Mouse (Mus musculus) forebrain, embryonic 10.5 days (tissue): ENCODE results near the gene Tff3. TPM values are rescaled to one million over a fixed set of nuclear protein-coding genes. Genes with fewer than 3 reads are reported as not detected.
A peak's percentile ranks its signal among the peaks of the same experiment; 100 is the strongest.

Source experiments
- DNase-seq: peaks from one replicate; pipeline ENCODE4 v3.0.0-alpha.2; 2017; ENCODE audit warnings: low spot score; ENCODE audit errors: extremely low spot score
- H3K27ac ChIP-seq: fragments of 300-500 bp; sonication (generic); 2 replicates; pipeline ENCODE4 v1.5.1; 2016; ENCODE audit warnings: mild to moderate bottlenecking
- H3K27me3 ChIP-seq: fragments of 300-500 bp; sonication (generic); 2 replicates; pipeline ENCODE4 v1.6.1; 2016; ENCODE audit warnings: mild to moderate bottlenecking; ENCODE audit not compliant: poor library complexity, severe bottlenecking
- H3K36me3 ChIP-seq: fragments of 300-500 bp; sonication (generic); replicated peaks from 2 replicates; pipeline ENCODE4 v1.6.1; 2016; ENCODE audit warnings: mild to moderate bottlenecking, moderate library complexity
- H3K4me1 ChIP-seq: fragments of 300-500 bp; sonication (generic); 2 replicates; pipeline ENCODE4 v1.6.1; 2016
- H3K4me3 ChIP-seq: fragments of 300-500 bp; sonication (generic); 2 replicates; pipeline ENCODE4 v1.5.1; 2016; ENCODE audit warnings: mild to moderate bottlenecking, moderate library complexity
- H3K9me3 ChIP-seq: fragments of 300-500 bp; sonication (generic); 2 replicates; pipeline ENCODE4 v1.6.1; 2016; ENCODE audit warnings: mild to moderate bottlenecking, moderate library complexity
- WGBS: fragments of 180-500 bp; shearing (Covaris S2); methylation state at CpG from one replicate; pipeline ENCODE4 v1.1.7; 2016; 5-methylcytosine and 5-hydroxymethylcytosine counted together
- polyA plus RNA-seq: library from polyadenylated mRNA; unstranded; fragments of >200 nt; fragmentation: Nextera tagmentation; extraction: Ambion mirVana; gene quantifications from 2 replicates; pipeline ENCODE4 v1.2.1, GENCODE M21; 2016

Gene Tff3
- polyA plus RNA-seq, 1 experiment from 2014 or later, result 0.64 TPM

DNA sequence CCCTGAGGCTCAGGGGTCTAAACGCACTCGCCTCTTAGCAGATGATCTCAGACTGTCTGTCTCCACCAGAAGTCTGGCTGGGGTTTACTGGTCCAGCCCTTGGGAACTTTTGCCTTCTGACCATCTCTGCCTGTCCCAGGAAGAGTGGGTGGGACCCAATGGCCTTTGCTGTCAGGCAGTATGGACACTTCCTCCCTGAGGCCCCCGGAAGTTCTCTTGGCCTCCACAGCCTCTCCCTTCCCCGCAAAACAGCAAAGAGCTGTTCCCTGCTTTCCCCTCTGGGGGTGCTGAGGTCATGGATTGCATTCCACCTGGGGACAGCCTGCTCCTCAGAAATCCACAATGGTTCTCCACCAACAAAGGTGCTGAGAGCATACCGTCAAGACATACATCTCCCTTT is 40.7 kb downstream of the Tff3 start:
- Histone ChIP-seq H3K27ac (peak overlapping the region; percentile 76), H3K9me3 (no peaks in the 10 kb centered on the region), H3K4me3 (no peak overlapping the region), H3K36me3 (peaks cover 7% of the 10 kb centered on the region), H3K27me3 (no peaks in the 10 kb centered on the region), H3K4me1 (peaks cover 39% of the 10 kb centered on the region)
- no peak for DNase-seq
- WGBS, result 45% methylated on average over 5 of the region's 5 CpGs

DNA sequence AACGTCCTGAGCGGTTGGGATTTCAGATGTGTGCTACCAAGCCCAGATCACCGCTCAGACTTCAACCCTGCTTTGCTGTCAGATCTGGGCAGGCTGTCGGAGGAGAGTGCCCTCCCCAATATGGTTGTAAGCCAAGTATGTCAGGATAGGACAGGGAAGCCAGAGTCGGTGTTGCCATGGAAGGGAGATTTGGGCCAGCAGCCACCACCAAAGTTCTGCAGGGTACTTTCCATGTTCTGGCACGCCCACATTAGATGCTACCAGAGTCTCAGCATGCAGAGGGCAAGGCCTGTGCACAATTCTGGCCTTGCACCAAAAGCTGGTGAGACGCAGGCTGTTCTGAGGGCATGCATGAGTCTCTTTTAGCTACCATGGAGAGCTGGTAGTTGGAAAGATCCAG is 43.2 kb downstream of the Tff3 start:
- no peaks in the 10 kb centered on the region for H3K27me3 ChIP-seq
- no peaks in the 10 kb centered on the region for H3K36me3 ChIP-seq
- no peak for DNase-seq
- peaks cover 36% of the 10 kb centered on the region for H3K4me1 ChIP-seq
- H3K27ac ChIP-seq, result no peak overlapping the region
- H3K4me3 ChIP-seq, result no peak overlapping the region
- WGBS, result 94% methylated on average over 7 of the region's 7 CpGs
- no peaks in the 10 kb centered on the region for H3K9me3 ChIP-seq

DNA sequence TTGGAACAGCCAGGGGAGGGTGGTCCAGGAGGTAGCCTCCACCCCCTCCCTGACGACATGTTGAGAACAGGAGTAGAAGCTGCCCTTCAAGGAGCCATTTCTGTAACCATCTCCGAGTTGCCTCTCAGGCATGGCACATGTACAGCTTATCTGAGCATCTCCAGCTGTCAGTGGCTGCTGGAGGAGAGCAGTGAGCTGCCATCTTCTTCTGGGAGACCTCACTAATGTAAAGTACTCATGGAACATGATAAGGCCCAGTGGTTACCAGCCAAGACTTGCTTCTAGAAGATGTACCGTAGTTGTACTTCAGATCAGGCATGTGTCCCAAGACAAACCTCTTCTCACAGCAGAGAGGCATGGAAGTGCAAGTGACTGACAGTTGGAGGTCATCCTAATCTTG is 43.9 kb downstream of the Tff3 start:
- Histone ChIP-seq H3K27ac (no peak overlapping the region), H3K36me3 (no peaks in the 10 kb centered on the region), H3K9me3 (no peaks in the 10 kb centered on the region), H3K27me3 (no peaks in the 10 kb centered on the region), H3K4me3 (no peak overlapping the region), H3K4me1 (peaks cover 36% of the 10 kb centered on the region)
- 91% methylated on average over 3 of the region's 3 CpGs for WGBS
- no peak for DNase-seq

DNA sequence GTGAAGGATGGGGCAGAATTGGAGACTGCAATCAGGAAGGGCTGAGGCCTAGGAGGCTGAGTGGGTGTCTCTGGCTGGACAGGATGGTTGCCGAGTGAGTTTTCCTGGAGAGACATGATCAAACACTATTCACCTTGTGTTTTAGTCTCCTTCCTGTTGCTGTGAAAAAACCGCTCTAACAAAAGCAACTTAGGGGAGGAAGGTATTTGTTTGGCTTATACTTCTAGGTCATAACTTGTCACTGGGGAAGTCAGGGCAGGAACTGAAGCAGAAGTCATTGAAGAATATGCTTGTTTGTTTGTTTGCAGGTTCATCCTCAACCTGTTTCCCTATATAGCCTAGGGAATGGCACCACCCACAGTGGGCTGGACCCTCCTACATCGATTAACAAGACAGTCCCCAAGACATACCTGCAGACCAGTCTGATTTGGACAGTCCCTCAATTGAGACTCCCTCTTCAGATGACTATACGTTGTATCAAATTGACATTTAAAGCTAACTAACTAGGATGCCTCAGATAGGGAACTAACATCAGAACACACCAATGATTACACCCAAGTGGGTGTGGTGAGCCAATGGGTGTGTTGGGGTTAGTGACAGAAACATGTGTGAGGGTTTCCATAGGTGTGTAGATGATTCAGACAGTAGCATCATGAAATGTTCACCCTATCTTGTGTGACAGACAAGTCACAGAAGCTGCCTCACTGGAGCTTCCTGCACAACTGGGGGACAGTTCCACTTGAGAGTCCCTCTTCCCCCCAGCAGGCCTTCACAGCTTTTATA is 47.0 kb downstream of the Tff3 start:
- no peaks in the 10 kb centered on the region for H3K27me3 ChIP-seq
- WGBS, result 95% methylated on average over 4 of the region's 4 CpGs
- no peak for DNase-seq
- H3K4me1 ChIP-seq, result peaks cover 37% of the 10 kb centered on the region
- no peak overlapping the region for H3K4me3 ChIP-seq
- H3K9me3 ChIP-seq, result no peaks in the 10 kb centered on the region
- no peaks in the 10 kb centered on the region for H3K36me3 ChIP-seq
- no peak overlapping the region for H3K27ac ChIP-seq

DNA sequence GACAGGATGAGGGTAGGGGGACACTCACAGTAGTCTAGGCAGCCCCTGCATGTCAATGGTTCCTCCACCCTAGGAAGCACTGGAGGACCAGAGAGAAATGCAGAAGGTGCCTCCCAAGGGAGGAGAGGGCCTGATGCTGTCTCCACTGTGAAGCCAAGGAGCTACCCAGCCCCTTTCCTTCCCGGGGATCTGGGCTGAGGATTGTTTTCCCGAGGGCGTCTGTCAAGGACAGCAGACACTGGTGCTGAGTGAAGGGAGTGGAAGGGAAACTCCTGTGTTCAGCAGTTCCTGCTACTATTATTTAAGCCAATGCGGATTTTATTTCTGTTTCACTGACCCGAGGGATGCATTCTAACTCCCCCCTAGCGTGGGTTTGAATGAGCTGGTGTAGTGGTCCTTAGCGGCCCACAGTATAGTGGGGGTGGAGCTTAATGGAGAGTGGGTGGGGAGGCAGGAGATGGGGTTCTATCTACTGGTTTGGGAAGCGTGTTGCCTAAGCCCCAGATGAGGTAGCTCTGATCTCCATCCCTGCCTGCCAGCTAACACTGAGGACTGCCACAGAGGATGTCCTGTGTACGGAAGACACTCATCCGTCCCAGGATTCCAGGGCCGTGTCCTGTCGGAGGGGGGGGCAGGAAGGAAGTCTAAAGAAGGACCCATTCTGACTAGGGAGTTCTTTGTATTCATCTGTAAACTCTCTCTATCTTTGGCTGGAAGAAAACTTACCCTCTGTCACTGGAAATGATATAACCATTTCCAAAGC is 50.2 kb downstream of the Tff3 start:
- WGBS, result 68% methylated on average over 12 of the region's 12 CpGs

DNA sequence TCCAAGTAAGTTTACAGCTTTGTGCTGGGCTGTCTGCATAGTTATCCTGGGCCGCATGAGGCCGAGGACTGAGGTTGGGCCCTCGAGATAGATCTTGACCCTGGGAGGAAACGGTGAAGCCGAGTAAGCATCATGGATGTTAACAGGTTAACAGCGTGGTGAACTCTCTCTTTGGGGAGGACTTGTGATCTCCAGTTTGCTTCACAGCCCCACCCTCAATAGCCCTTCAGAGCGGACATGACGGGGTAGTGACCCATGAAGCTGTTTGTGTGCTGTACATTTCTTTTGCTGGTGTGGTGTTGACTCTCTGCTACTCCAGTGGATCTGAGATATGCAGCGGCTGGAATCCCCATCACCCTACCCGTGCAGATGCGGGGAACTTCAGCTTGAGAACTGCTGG is 50.9 kb downstream of the Tff3 start:
- 88% methylated on average over 11 of the region's 11 CpGs for WGBS
- Histone ChIP-seq H3K9me3 (no peaks in the 10 kb centered on the region), H3K27ac (peak overlapping the region; percentile 65), H3K4me3 (no peak overlapping the region), H3K27me3 (0 out of 2 replicates have a peak, but pooled peaks cover 6% of the 10 kb centered on the region), H3K36me3 (no peaks in the 10 kb centered on the region), H3K4me1 (peaks cover 63% of the 10 kb centered on the region)
- DNase-seq, result no peak

More for the DNA sequence above, 50.2 kb downstream of the Tff3 start:
- H3K4me3 ChIP-seq, result no peak overlapping the region
- DNase-seq, result no peak
- no peaks in the 10 kb centered on the region for H3K36me3 ChIP-seq
- H3K4me1 ChIP-seq, result peaks cover 56% of the 10 kb centered on the region
- H3K27me3 ChIP-seq, result 0 out of 2 replicates have a peak, but pooled peaks cover 4% of the 10 kb centered on the region
- no peaks in the 10 kb centered on the region for H3K9me3 ChIP-seq
- H3K27ac ChIP-seq, result peak overlapping the region; percentile 74; the same call in 1 of the 2 replicates

DNA sequence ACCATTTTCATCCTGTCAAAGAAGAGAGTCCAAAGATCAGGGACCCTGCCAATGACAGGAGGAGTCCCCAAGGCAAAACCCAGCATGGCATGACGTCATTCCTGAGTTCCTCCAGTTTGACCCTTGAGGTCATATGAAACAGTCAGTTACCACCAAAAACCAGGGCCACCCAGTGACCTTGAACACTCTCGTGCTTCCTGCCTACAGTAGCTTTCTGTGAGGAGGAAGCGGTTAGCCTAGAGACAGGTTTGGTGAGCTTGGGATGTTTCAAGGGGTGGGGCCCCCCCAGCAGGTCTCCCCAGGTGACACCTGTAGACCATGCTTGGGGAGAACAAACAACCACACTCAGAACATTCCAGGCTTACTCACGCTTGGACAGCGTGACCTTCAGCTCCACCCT is 51.9 kb downstream of the Tff3 start:
- Histone ChIP-seq H3K36me3 (no peaks in the 10 kb centered on the region), H3K9me3 (no peaks in the 10 kb centered on the region), H3K4me1 (peaks cover 73% of the 10 kb centered on the region), H3K27me3 (0 out of 2 replicates have a peak, but pooled peaks cover 6% of the 10 kb centered on the region), H3K27ac (no peak overlapping the region), H3K4me3 (no peak overlapping the region)
- 79% methylated on average over 5 of the region's 5 CpGs for WGBS
- no peak for DNase-seq

DNA sequence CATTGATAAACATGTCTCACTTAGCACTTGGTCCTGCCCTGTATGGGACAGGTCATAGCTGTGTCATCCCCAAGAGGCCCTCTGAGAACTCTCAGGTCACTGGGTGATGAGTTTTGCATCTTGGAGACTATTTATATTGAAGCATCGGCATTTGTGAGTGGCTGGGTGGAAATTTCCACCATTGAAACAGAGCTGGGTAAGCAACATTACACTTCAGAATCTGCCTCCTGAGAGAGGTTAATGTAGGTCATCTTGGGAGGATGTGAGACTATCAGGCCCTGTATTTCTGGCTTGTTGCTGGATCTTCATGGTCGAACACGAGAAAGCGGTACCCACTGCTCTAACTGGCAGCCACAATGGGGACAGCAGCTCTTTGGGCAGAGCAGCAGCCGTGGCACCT is 54.0 kb downstream of the Tff3 start:
- H3K4me3 ChIP-seq, result no peak overlapping the region
- 0 out of 2 replicates have a peak, but pooled peaks cover 6% of the 10 kb centered on the region for H3K27me3 ChIP-seq
- no peak for DNase-seq
- no peaks in the 10 kb centered on the region for H3K36me3 ChIP-seq
- H3K9me3 ChIP-seq, result no peaks in the 10 kb centered on the region
- H3K4me1 ChIP-seq, result peaks cover 87% of the 10 kb centered on the region
- peak overlapping the region; percentile 76; the same call in 1 of the 2 replicates for H3K27ac ChIP-seq
- WGBS, result 87% methylated on average over 5 of the region's 5 CpGs

Other genes with a start within 250 kb of the Tff3 start
- 0.05 TPM in 1 of 2 replicates, not detected in the other for gene Glp1r, start 227.8 kb downstream of the Tff3 start, polyA plus RNA-seq
- 0.12 TPM in 1 of 2 replicates, not detected in the other for gene Umodl1, start 175.0 kb downstream of the Tff3 start, polyA plus RNA-seq
- gene Abcg1, start 72.0 kb downstream of the Tff3 start, polyA plus RNA-seq, result 6.7 and 7.9 TPM in 2 replicates
- gene Tff2, start 14.6 kb upstream of the Tff3 start, polyA plus RNA-seq, result not detected in 2 replicates
- gene Tff1, start 35.6 kb upstream of the Tff3 start, polyA plus RNA-seq, result not detected in 2 replicates
- not detected in 2 replicates for gene Tmprss3, start 69.3 kb upstream of the Tff3 start, polyA plus RNA-seq
- gene Ubash3a, start 78.2 kb upstream of the Tff3 start, polyA plus RNA-seq, result 0.39 and 0.42 TPM in 2 replicates
- gene Rsph1, start 147.7 kb upstream of the Tff3 start, polyA plus RNA-seq, result 3.5 and 4.3 TPM in 2 replicates
- gene Slc37a1, start 157.1 kb upstream of the Tff3 start, polyA plus RNA-seq, result 4.5 and 6.7 TPM in 2 replicates